Mouse (Mus musculus): ENCODE results near the gene Dennd1c.

GRCm38 (mm10) chr17:57123192-57124118 lies 45.1 kb upstream of the Dennd1c start:
- TF ChIP-seq GATA1 (IDR thresholded peaks at IDR 0.05; ENCODE audit: low read length) = no peak
- TF ChIP-seq TAL1 (IDR thresholded peaks at IDR 0.05; ENCODE audit: low read length) = no peak
